Mouse (Mus musculus) testis, adult 2 months (tissue): ENCODE measurements at regions not wholly inside any gene's neighbourhood (a gene's known extent, or its start where the extent isn't known, plus 50 kb on each side); places are given as distances from the start of the nearest gene placed in this dataset.

Experiments used
- CTCF ChIP-seq: fragments of 200-500 bp; IDR thresholded peaks from 2 replicates; pipeline ENCODE4 v1.5.1; 2012; ENCODE audit warnings: low read depth, mild to moderate bottlenecking, inconsistent platforms, low read length, moderate library complexity; ENCODE audit not compliant: control insufficient read depth, insufficient read depth, insufficient replicate concordance
- POLR2A ChIP-seq: fragments of 200-500 bp; IDR thresholded peaks from 2 replicates; pipeline ENCODE4 v1.6.1; 2012; ENCODE audit warnings: low read depth, mild to moderate bottlenecking, inconsistent platforms, low read length, moderate library complexity; ENCODE audit not compliant: control insufficient read depth

GRCm38 (mm10) chr14:86588525-86588924 is 552.5 kb downstream of the Diaph3 start:
- TF ChIP-seq POLR2A: no peak
- TF ChIP-seq CTCF: no peak
